Comparison of ENCODE assay signal across 24 mouse cellular contexts in the genomic region with DNA sequence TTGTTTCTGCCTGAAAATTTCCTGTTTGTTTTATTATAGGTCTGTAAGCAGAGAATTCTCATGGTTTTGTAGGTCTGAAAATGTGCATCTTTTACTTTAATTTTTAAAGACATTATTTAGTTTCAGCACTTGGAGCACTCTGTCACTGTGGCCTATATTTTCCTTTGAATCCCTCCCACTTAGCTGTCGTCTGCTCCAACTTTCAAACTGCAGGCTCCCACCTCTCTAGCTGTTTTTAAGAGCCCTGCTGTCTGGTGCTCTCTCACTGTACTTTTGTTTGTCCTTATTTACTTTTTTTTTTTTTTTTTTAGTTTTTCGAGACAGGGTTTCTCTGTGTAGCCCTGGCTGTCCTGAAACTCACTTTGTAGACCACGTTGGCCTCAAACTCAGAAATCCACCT. TPM values are rescaled to one million over a fixed set of nuclear protein-coding genes. Genes with fewer than 3 reads are reported as not detected.
A peak's percentile ranks its signal among the peaks of the same experiment; 100 is the strongest.
DNase-seq lines count a peak whose midpoint lies in the region.
"Had no signal": no experiment of that assay in that cellular context is flagged by ENCODE, and none has a peak within 500 bp of the region (broad histone marks: within the 10 kb centered on the region; RNA-seq: fewer than 3 reads in every experiment).

No protein-coding gene starts in this region.

- peak; percentile 37 for DNase-seq in heart, adult 11 months
- DNase-seq in heart, adult 18-20 months, result no peak
- DNase-seq in right cerebral cortex, adult 18-20 months, result peak; percentile 21
- DNase-seq in right cerebral cortex, postnatal 25 days, result no peak
- DNase-seq in telencephalon, adult 2 months (ENCODE audit: low read depth, low spot score), result peak; percentile 46
- DNase-seq in kidney, postnatal 36 days, result no peak
- DNase-seq: adrenal gland, postnatal 10 days; adrenal gland, postnatal 36 days; B cell, adult 2 months; cerebellum, adult 11 months; cerebellum, adult 2 months; cerebellum, adult 9-11 months; cerebellum, postnatal 25 days; forebrain, postnatal 0 days; gastrocnemius, postnatal 10 days; gastrocnemius, postnatal 36 days; heart, postnatal 10 days; heart, postnatal 36 days had no signal

RNA-seq across cellular contexts. Expression of gene Wdr60, which starts 24.0 kb away (rescaled TPM):
- 1 to 10 TPM; 1.7 to 2.5 TPM for total RNA-seq in heart, adult 18-20 months (2021)

RNA-seq across cellular contexts. Expression of gene Gm11027, which starts 36.4 kb away (rescaled TPM):
- total RNA-seq in heart, adult 18-20 months (2021), result not detected
- total RNA-seq: adrenal gland, adult 18-20 months; adrenal gland, postnatal 10 days; adrenal gland, postnatal 36 days; CH12.LX; common myeloid progenitor, adult 5-6 weeks; forebrain, postnatal 0 days; G1E; gastrocnemius, adult 18-20 months; gastrocnemius, postnatal 10 days; gastrocnemius, postnatal 36 days; granulocyte monocyte progenitor cell, adult 5-6 weeks; heart, postnatal 10 days; heart, postnatal 36 days had no signal

RNA-seq across cellular contexts. Expression of gene Esyt2, which starts 42.2 kb away (rescaled TPM):
- 10 to 100 TPM; 23.7 to 31.8 TPM for total RNA-seq in heart, adult 18-20 months (2021)

Comparison
In these comparisons a context has a peak if more than half of its experiments do, and no peak if none do; other contexts are left out.
1. DNase-seq: peak in heart, adult 11 months (single experiment), right cerebral cortex, adult 18-20 months (single experiment) and telencephalon, adult 2 months (single experiment); none in heart, adult 18-20 months (0 of 2), right cerebral cortex, postnatal 25 days (single experiment) and kidney, postnatal 36 days (0 of 2).